Mouse (Mus musculus): ENCODE measurements around the gene Yaf2. TPM values are rescaled to one million over a fixed set of nuclear protein-coding genes. Genes with fewer than 3 reads are reported as not detected.

Yaf2 gene
- polyA plus RNA-seq, 1 experiment from 2014 or later, result 38.9 TPM

GRCm38 (mm10) chr15:93298197-93298596 is 38.5 kb downstream of the Yaf2 start:
- H3K27ac ChIP-seq (ENCODE audit: low read length), result no peak overlapping the region
- no peaks in the 10 kb centered on the region for H3K36me3 ChIP-seq (ENCODE audit: control insufficient read depth, insufficient read depth, low read length)
- no peak overlapping the region for H3K4me3 ChIP-seq (replicated peaks; ENCODE audit: low read length)
- 52% methylated on average over 2 of the region's 2 CpGs for WGBS
- peaks cover 3% of the 10 kb centered on the region for H3K4me1 ChIP-seq (ENCODE audit: control insufficient read depth, insufficient read depth, low read length)
- H3K4me2 ChIP-seq (ENCODE audit: low read depth, low read length), result no peak overlapping the region
- ATAC-seq (ENCODE audit: insufficient read depth, low FRiP score), result no peak
- no peaks in the 10 kb centered on the region for H3K27me3 ChIP-seq (ENCODE audit: control insufficient read depth, insufficient read depth, low read length)
- H3K9ac ChIP-seq (ENCODE audit: low read length), result no peak overlapping the region
- H3K9me3 ChIP-seq (replicated peaks; ENCODE audit: control insufficient read depth, low read length), result no peaks in the 10 kb centered on the region

DNA sequence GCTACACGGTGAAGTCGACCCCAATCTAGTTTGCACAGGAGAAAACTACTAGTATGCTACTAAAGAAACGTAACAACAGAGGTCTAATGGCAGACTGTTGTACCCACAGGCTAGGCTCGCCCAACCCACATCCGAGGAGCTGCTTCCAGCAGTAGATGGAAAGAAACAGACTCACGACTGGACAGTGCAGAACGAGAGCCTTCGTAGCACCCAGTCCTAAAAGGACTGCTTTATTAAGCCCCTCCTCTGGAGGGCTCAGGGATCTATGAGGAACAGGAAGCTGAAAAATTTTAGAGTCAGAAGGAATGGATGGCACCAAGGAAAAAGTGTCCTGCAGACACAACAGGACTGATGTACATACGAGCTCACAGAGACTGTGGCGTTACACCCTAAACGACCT is 42.3 kb downstream of the Yaf2 start:
- H3K27ac ChIP-seq (ENCODE audit: low read length), result no peak overlapping the region
- no peak overlapping the region for H3K4me3 ChIP-seq (replicated peaks; ENCODE audit: low read length)
- no peak for ATAC-seq (ENCODE audit: insufficient read depth, low FRiP score)
- H3K27me3 ChIP-seq (ENCODE audit: control insufficient read depth, insufficient read depth, low read length), result no peaks in the 10 kb centered on the region
- peaks cover 3% of the 10 kb centered on the region for H3K4me1 ChIP-seq (ENCODE audit: control insufficient read depth, insufficient read depth, low read length)
- H3K36me3 ChIP-seq (ENCODE audit: control insufficient read depth, insufficient read depth, low read length), result no peaks in the 10 kb centered on the region
- H3K4me2 ChIP-seq (ENCODE audit: low read depth, low read length), result no peak overlapping the region
- H3K9ac ChIP-seq (ENCODE audit: low read length), result no peak overlapping the region
- 55% methylated on average over 11 of the region's 11 CpGs for WGBS
- H3K9me3 ChIP-seq (replicated peaks; ENCODE audit: control insufficient read depth, low read length), result no peaks in the 10 kb centered on the region

DNA sequence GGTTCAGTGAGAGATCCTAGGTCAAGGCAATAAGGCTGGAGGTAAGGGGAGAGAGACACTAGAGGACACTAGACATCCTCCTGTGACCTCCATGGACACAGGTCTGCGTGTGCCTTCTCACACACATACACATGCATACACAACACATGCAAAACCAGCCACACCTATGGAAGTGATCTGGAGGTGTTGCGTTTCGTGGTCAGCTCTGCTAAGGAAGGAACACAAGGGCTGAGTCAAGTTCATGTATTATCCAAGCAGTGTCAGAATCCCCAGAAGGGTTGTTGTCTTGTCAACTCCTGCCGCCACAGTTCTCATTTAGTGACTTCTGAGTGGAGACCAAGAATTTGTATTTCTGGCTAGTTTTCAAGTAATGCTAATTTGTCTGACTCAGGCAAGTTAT is 48.4 kb downstream of the Yaf2 start:
- WGBS, result 93% methylated on average over 4 of the region's 4 CpGs
- no peaks in the 10 kb centered on the region for H3K9me3 ChIP-seq (replicated peaks; ENCODE audit: control insufficient read depth, low read length)
- no peak for ATAC-seq (ENCODE audit: insufficient read depth, low FRiP score)

GRCm38 (mm10) chr15:93287628-93288027 is 49.1 kb downstream of the Yaf2 start:
- Histone ChIP-seq H3K9ac (ENCODE audit: low read length) (no peak overlapping the region), H3K27ac (ENCODE audit: low read length) (no peak overlapping the region), H3K4me3 (replicated peaks; ENCODE audit: low read length) (no peak overlapping the region), H3K4me2 (ENCODE audit: low read depth, low read length) (no peak overlapping the region), H3K27me3 (ENCODE audit: control insufficient read depth, insufficient read depth, low read length) (no peaks in the 10 kb centered on the region), H3K36me3 (ENCODE audit: control insufficient read depth, insufficient read depth, low read length) (peaks cover 4% of the 10 kb centered on the region; the same call in 1 of the 2 replicates), H3K9me3 (replicated peaks; ENCODE audit: control insufficient read depth, low read length) (no peaks in the 10 kb centered on the region), H3K4me1 (ENCODE audit: control insufficient read depth, insufficient read depth, low read length) (no peaks in the 10 kb centered on the region)
- 67% methylated on average over 2 of the region's 2 CpGs for WGBS
- ATAC-seq (ENCODE audit: insufficient read depth, low FRiP score), result no peak

More for the DNA sequence above, 48.4 kb downstream of the Yaf2 start:
- Histone ChIP-seq H3K9ac (ENCODE audit: low read length) (no peak overlapping the region), H3K4me2 (ENCODE audit: low read depth, low read length) (no peak overlapping the region), H3K4me3 (replicated peaks; ENCODE audit: low read length) (no peak overlapping the region), H3K27ac (ENCODE audit: low read length) (no peak overlapping the region), H3K36me3 (ENCODE audit: control insufficient read depth, insufficient read depth, low read length) (peaks cover 2% of the 10 kb centered on the region; the same call in 1 of the 2 replicates), H3K27me3 (ENCODE audit: control insufficient read depth, insufficient read depth, low read length) (no peaks in the 10 kb centered on the region), H3K4me1 (ENCODE audit: control insufficient read depth, insufficient read depth, low read length) (no peaks in the 10 kb centered on the region)

DNA sequence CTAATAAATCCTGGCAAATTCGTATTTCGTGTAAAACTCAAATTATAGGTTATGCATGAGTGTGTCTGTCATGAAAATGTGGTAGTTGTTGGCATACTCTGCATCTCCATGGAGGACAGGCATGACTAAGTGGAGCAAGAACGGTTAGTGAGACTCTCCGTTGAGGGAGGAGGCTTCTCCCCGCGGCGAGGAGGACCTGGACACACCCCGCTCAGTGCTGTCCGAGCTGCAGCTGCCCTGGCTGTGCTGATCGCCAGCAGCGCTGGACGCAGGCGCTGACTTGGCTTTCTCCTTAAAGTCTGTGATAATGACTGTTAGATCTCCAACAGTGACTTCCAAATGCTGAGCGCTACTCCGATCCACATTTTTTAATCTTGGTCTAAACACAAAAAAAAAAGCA is 51.5 kb downstream of the Yaf2 start:
- H3K36me3 ChIP-seq (ENCODE audit: control insufficient read depth, insufficient read depth, low read length), result peaks cover 4% of the 10 kb centered on the region; the same call in 1 of the 2 replicates
- no peak for ATAC-seq (ENCODE audit: insufficient read depth, low FRiP score)
- no peaks in the 10 kb centered on the region for H3K27me3 ChIP-seq (ENCODE audit: control insufficient read depth, insufficient read depth, low read length)
- 85% methylated on average over 15 of the region's 15 CpGs for WGBS
- no peak overlapping the region for H3K9ac ChIP-seq (ENCODE audit: low read length)
- no peak overlapping the region for H3K4me2 ChIP-seq (ENCODE audit: low read depth, low read length)
- H3K4me3 ChIP-seq (replicated peaks; ENCODE audit: low read length), result no peak overlapping the region
- H3K4me1 ChIP-seq (ENCODE audit: control insufficient read depth, insufficient read depth, low read length), result no peaks in the 10 kb centered on the region
- H3K27ac ChIP-seq (ENCODE audit: low read length), result no peak overlapping the region
- no peaks in the 10 kb centered on the region for H3K9me3 ChIP-seq (replicated peaks; ENCODE audit: control insufficient read depth, low read length)

DNA sequence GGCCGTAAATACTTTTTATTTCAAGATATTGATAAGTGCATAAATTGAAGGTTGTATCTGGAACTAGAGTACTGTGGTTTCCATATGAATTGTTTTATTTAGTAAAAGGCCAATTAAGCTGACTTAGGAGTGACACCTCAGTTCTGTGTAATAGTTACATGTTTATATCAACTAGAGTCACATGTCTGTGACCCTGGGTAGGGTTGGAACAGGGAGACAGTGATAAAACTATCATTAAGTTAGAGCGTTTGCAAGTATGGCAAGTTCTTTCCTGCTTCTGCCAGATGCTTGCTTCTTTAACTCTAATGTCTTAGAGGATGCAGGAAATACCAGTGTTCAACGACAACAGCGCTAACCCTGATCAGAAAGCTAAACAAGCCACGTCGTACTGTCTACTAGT is 52.4 kb downstream of the Yaf2 start:
- no peak overlapping the region for H3K27ac ChIP-seq (ENCODE audit: low read length)
- no peaks in the 10 kb centered on the region for H3K9me3 ChIP-seq (replicated peaks; ENCODE audit: control insufficient read depth, low read length)
- H3K4me3 ChIP-seq (replicated peaks; ENCODE audit: low read length), result no peak overlapping the region
- no peaks in the 10 kb centered on the region for H3K27me3 ChIP-seq (ENCODE audit: control insufficient read depth, insufficient read depth, low read length)
- H3K4me1 ChIP-seq (ENCODE audit: control insufficient read depth, insufficient read depth, low read length), result no peaks in the 10 kb centered on the region
- H3K36me3 ChIP-seq (ENCODE audit: control insufficient read depth, insufficient read depth, low read length), result peaks cover 4% of the 10 kb centered on the region; the same call in 1 of the 2 replicates
- H3K4me2 ChIP-seq (ENCODE audit: low read depth, low read length), result no peak overlapping the region
- WGBS, result 77% methylated on average over 6 of the region's 6 CpGs
- no peak overlapping the region for H3K9ac ChIP-seq (ENCODE audit: low read length)
- ATAC-seq (ENCODE audit: insufficient read depth, low FRiP score), result no peak

DNA sequence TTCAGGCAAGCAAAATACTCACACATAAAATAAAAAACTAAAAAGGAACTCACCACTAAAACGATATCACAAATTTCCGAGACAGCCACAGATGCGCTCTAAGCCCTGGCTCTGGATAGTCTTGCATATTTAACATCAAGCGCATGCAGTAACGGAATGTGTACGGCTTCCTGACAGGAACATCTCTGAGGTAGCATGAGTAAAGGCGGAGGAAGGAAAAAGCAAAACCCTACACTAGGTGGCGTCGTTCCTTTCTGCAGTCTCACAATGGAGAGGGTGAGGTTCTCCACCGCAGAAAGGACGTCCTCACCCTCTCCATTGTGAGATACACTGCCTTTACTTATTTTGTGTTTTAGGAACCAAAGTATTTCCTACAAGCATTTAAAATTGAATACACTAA is 53.4 kb downstream of the Yaf2 start:
- Histone ChIP-seq H3K27me3 (ENCODE audit: control insufficient read depth, insufficient read depth, low read length) (no peaks in the 10 kb centered on the region), H3K9me3 (replicated peaks; ENCODE audit: control insufficient read depth, low read length) (no peaks in the 10 kb centered on the region), H3K4me2 (ENCODE audit: low read depth, low read length) (no peak overlapping the region), H3K4me3 (replicated peaks; ENCODE audit: low read length) (no peak overlapping the region), H3K9ac (ENCODE audit: low read length) (no peak overlapping the region), H3K27ac (ENCODE audit: low read length) (no peak overlapping the region), H3K36me3 (ENCODE audit: control insufficient read depth, insufficient read depth, low read length) (peaks cover 4% of the 10 kb centered on the region; the same call in 1 of the 2 replicates), H3K4me1 (ENCODE audit: control insufficient read depth, insufficient read depth, low read length) (no peaks in the 10 kb centered on the region)
- 72% methylated on average over 11 of the region's 11 CpGs for WGBS
- ATAC-seq (ENCODE audit: insufficient read depth, low FRiP score), result no peak

DNA sequence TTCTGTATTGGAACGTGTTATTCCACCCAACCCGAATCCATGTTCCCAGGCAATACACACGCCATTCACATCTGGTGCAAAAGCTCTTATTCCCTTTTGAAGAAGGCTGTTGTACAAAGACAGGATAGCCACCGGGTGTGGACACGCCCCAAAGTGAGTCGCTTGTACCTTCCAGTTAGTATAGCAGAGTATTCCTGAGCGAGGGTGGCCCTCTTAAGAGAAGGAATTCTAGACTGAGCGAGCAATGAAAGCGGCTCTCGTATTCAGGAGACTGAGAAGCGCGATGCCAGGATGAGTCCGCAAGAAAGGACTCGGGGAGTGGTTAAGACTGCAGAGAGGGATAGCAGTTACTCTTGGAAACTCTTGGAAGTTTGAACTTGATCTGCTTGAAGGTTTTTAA is 60.5 kb downstream of the Yaf2 start:
- H3K4me3 ChIP-seq (replicated peaks; ENCODE audit: low read length), result peak overlapping the region; percentile 76
- no peaks in the 10 kb centered on the region for H3K36me3 ChIP-seq (ENCODE audit: control insufficient read depth, insufficient read depth, low read length)
- no peak for ATAC-seq (ENCODE audit: insufficient read depth, low FRiP score)
- H3K27ac ChIP-seq (ENCODE audit: low read length), result 0 out of 2 replicates have a peak overlapping the region, but pooled peaks have one; percentile 84
- WGBS, result 3% methylated on average over 14 of the region's 14 CpGs
- H3K27me3 ChIP-seq (ENCODE audit: control insufficient read depth, insufficient read depth, low read length), result no peaks in the 10 kb centered on the region
- H3K9ac ChIP-seq (ENCODE audit: low read length), result peak overlapping the region; percentile 72; the same call in 1 of the 2 replicates
- no peaks in the 10 kb centered on the region for H3K9me3 ChIP-seq (replicated peaks; ENCODE audit: control insufficient read depth, low read length)
- H3K4me2 ChIP-seq (ENCODE audit: low read depth, low read length), result peak overlapping the region; percentile 88
- H3K4me1 ChIP-seq (ENCODE audit: control insufficient read depth, insufficient read depth, low read length), result peaks cover 27% of the 10 kb centered on the region

DNA sequence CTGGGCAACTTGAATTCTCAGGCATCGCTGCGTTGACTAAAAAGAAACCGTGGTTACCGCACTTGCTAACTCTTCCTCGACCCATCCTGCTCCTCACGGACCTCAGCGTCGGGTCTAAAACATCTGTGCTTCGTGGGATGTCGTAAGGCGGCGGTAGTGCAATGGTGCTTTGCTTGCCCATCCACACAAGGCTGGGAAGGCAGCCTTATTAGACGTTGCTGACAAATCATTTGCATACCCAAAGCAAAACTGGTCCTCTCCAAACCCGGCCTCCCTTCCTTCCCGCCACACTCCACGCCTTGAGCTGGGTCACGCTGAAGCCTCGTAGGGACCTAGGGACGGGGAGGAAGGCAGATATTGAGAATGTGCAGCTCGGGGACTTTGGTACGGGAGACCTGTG is 61.1 kb downstream of the Yaf2 start:
- peak; percentile 25 for ATAC-seq (ENCODE audit: insufficient read depth, low FRiP score)
- no peaks in the 10 kb centered on the region for H3K9me3 ChIP-seq (replicated peaks; ENCODE audit: control insufficient read depth, low read length)
- no peaks in the 10 kb centered on the region for H3K36me3 ChIP-seq (ENCODE audit: control insufficient read depth, insufficient read depth, low read length)
- H3K27me3 ChIP-seq (ENCODE audit: control insufficient read depth, insufficient read depth, low read length), result no peaks in the 10 kb centered on the region
- H3K27ac ChIP-seq (ENCODE audit: low read length), result peak overlapping the region; percentile 84
- H3K4me1 ChIP-seq (ENCODE audit: control insufficient read depth, insufficient read depth, low read length), result peaks cover 27% of the 10 kb centered on the region
- under 1% methylated on average over 21 of the region's 21 CpGs for WGBS
- H3K4me2 ChIP-seq (ENCODE audit: low read depth, low read length), result peak overlapping the region; percentile 88
- peak overlapping the region; percentile 72 for H3K9ac ChIP-seq (ENCODE audit: low read length)
- peak overlapping the region; percentile 76 for H3K4me3 ChIP-seq (replicated peaks; ENCODE audit: low read length)

All from stomach, embryonic 16.5 days (tissue).